Mouse (Mus musculus) gastrocnemius, postnatal 14 days (tissue): ENCODE measurements around the gene Rbm8a2. TPM values are rescaled to one million over a fixed set of nuclear protein-coding genes. Genes with fewer than 3 reads are reported as not detected.

Experiments
- DNase-seq: peaks from one replicate; pipeline ENCODE4 v3.0.0; 2021; ENCODE audit warnings: mixed read lengths
- intact Hi-C: fragments of 180-260 bp; cut with DNase I; formaldehyde crosslinking; loops from one replicate; pipeline ENCODE4 v1.15.1; 2025; ENCODE audit warnings: low total_unique reads
- total RNA-seq, 2 experiments: library from RNA; stranded (reverse); gene quantifications; 2 replicates each; pipeline ENCODE4 v1.2.3; 2021

Rbm8a2 gene
- total RNA-seq, 2 experiments from 2014 or later: not detected

GRCm38 (mm10) chr1:175938731-175939130 is 40.2 kb downstream of the Rbm8a2 start:
- intact Hi-C loops: loop anchor here (5.0 kb wide), 1 partner anchor 764 kb away; no protein-coding TSS in a partner anchor

GRCm38 (mm10) chr1:175936282-175936737 is 42.6 kb downstream of the Rbm8a2 start:
- DNase-seq: peak; percentile 48
- intact Hi-C loops: loop anchor here (5.0 kb wide), 1 partner anchor 766 kb away; no protein-coding TSS in a partner anchor

More at GRCm38 (mm10) chr1:175938731-175939130, 40.2 kb downstream of the Rbm8a2 start:
- DNase-seq: no peak

- intact Hi-C loops: no loop called here
- peak; percentile 35 for DNase-seq
Observed at GRCm38 (mm10) chr1:175931391-175931790, 47.5 kb downstream of the Rbm8a2 start.

Other genes starting within 250 kb of the Rbm8a2 start
- gene Exo1, start 98.5 kb downstream of the Rbm8a2 start, total RNA-seq: 1 to 10 TPM; 1.3 to 2.4 TPM
- not detected for gene Gm38100, start 58.8 kb downstream of the Rbm8a2 start, total RNA-seq